Mouse (Mus musculus): ENCODE results near the gene Pla2g2c. TPM values are rescaled to one million over a fixed set of nuclear protein-coding genes. Genes with fewer than 3 reads are reported as not detected.

The Pla2g2c gene
- polyA plus RNA-seq, 1 experiment = not detected

DNA sequence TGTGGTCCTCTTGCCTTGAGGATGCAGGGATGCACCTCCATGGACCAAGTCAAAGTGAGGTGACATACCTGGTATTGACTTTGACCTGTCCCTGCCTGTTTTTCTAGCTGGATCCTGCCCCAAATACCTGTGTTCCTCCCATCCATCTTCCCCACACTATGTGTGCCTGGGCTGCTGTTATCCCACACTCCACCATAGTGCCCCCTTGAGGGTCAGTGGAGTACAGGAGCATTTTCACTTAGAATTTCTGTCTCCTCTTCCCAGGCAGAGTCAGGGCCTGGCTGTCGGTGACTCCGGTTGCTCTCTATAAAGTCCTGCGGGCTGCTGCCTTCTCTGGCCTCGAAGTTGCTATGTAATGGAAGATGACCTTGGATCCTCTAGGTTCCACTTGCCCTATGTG, 61.1 kb downstream of the Pla2g2c start:
- no peak overlapping the region for H3K27ac ChIP-seq (ENCODE audit: control insufficient read depth, insufficient read depth, low read depth, low read length, poor library complexity)
- TF ChIP-seq POLR2A (IDR thresholded peaks at IDR 0.05; ENCODE audit: borderline replicate concordance, control insufficient read depth, low read depth, low read length) (no peak), CTCF (IDR thresholded peaks at IDR 0.05; ENCODE audit: control insufficient read depth, insufficient read depth, low read length) (no peak)
- no peak overlapping the region for H3K4me3 ChIP-seq (replicated peaks; ENCODE audit: control insufficient read depth, low read depth, low read length)
- 35% methylated on average over 4 of the region's 4 CpGs for WGBS
- H3K4me1 ChIP-seq (ENCODE audit: control insufficient read depth, insufficient read depth, low read length) = no peaks in the 10 kb centered on the region

DNA sequence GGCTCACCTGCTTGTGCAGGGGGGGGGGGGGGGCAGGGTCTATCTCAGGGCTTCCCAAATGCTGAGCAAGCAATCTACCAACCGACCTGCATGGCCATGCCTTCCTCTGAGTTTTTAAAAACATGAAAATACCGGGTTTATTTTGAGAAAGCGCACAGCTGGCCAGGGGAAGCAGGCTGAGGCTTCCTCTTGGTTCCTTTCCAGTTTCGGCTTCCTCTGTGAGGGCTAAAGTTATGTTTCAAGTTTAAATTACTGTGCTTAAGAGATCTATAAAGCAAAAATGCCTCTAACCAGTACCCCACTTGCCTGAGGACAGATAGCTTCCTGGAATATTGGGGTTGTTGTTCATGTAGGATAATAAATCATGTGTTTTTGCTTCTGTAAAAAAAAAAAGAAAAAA, 61.5 kb downstream of the Pla2g2c start:
- Histone ChIP-seq H3K27ac (ENCODE audit: control insufficient read depth, insufficient read depth, low read depth, low read length, poor library complexity) (no peak overlapping the region), H3K4me3 (replicated peaks; ENCODE audit: control insufficient read depth, low read depth, low read length) (no peak overlapping the region), H3K4me1 (ENCODE audit: control insufficient read depth, insufficient read depth, low read length) (no peaks in the 10 kb centered on the region)
- WGBS = under 1% methylated on average over 4 of the region's 4 CpGs
- TF ChIP-seq POLR2A (IDR thresholded peaks at IDR 0.05; ENCODE audit: borderline replicate concordance, control insufficient read depth, low read depth, low read length) (no peak), CTCF (IDR thresholded peaks at IDR 0.05; ENCODE audit: control insufficient read depth, insufficient read depth, low read length) (no peak)

DNA sequence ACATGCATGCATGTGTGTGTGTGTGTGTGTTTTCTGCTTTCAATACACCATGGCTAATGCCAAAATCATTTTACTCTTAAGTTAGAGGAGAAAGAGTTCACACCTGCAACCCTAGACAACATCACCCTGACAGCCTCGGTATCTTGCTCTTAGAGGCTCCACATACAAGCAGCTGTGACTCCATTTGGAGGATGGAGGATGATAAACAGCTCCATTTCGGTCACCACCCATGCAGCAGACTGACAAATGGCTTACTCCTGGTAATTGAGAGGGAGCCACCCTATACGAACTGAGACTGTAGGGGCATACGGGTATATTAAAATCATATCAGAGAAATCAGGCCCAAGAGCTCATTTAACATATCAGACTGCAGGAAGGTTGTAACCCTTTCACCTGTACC, 63.8 kb downstream of the Pla2g2c start:
- 73% methylated on average over 4 of the region's 4 CpGs for WGBS
- TF ChIP-seq CTCF (IDR thresholded peaks at IDR 0.05; ENCODE audit: control insufficient read depth, insufficient read depth, low read length) = no peak
- no peak for TF ChIP-seq POLR2A (IDR thresholded peaks at IDR 0.05; ENCODE audit: borderline replicate concordance, control insufficient read depth, low read depth, low read length)
- H3K4me1 ChIP-seq (ENCODE audit: control insufficient read depth, insufficient read depth, low read length) = no peaks in the 10 kb centered on the region
- H3K4me3 ChIP-seq (replicated peaks; ENCODE audit: control insufficient read depth, low read depth, low read length) = no peak overlapping the region
- no peak overlapping the region for H3K27ac ChIP-seq (ENCODE audit: control insufficient read depth, insufficient read depth, low read depth, low read length, poor library complexity)

DNA sequence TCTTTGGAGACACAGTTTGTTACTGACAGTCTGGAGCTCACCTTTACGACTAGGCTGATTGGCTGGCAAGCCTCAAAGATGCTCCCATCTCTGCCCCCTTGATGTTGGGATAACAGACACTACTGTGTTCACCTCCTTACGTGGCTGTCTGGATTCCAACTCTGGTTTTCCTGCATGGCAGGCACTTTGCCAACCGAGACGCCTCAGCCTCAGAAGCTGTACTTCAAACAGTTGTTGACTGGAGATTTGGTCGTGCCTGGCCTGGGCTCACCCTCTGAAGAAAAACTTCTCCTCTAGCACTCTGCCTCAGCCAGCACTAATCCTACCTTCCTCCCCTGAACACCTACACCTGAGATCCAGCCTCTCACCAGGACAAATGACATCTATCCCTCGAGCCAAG, 66.9 kb downstream of the Pla2g2c start:
- 64% methylated on average over 6 of the region's 6 CpGs for WGBS

DNA sequence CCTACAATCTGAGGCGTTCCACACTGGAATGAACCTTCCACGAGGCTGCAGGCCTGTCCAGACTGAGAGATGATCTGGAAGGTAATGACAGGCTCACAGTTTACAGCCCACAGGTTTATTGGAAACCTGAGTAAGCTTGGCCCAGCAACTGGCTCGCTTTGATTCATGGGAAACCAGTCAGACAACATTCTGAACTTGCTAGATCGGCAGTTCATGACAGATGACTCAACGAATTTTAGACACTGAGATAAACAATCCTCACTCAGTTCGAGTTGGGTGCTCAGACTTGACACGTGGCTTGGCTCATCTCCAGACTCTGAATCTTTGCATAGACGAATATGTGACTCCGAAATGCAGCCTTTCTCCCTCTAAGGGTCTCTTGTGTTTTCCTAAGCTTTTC, 68.0 kb downstream of the Pla2g2c start:
- H3K4me3 ChIP-seq (replicated peaks; ENCODE audit: control insufficient read depth, low read depth, low read length) = no peak overlapping the region
- WGBS = 38% methylated on average over 9 of the region's 9 CpGs
- H3K27ac ChIP-seq (ENCODE audit: control insufficient read depth, insufficient read depth, low read depth, low read length, poor library complexity) = no peak overlapping the region
- TF ChIP-seq CTCF (IDR thresholded peaks at IDR 0.05; ENCODE audit: control insufficient read depth, insufficient read depth, low read length) (no peak), POLR2A (IDR thresholded peaks at IDR 0.05; ENCODE audit: borderline replicate concordance, control insufficient read depth, low read depth, low read length) (no peak)
- no peaks in the 10 kb centered on the region for H3K4me1 ChIP-seq (ENCODE audit: control insufficient read depth, insufficient read depth, low read length)

More for the DNA sequence above, 66.9 kb downstream of the Pla2g2c start:
- no peaks in the 10 kb centered on the region for H3K4me1 ChIP-seq (ENCODE audit: control insufficient read depth, insufficient read depth, low read length)
- H3K4me3 ChIP-seq (replicated peaks; ENCODE audit: control insufficient read depth, low read depth, low read length) = no peak overlapping the region
- TF ChIP-seq POLR2A (IDR thresholded peaks at IDR 0.05; ENCODE audit: borderline replicate concordance, control insufficient read depth, low read depth, low read length) (no peak), CTCF (IDR thresholded peaks at IDR 0.05; ENCODE audit: control insufficient read depth, insufficient read depth, low read length) (no peak)
- H3K27ac ChIP-seq (ENCODE audit: control insufficient read depth, insufficient read depth, low read depth, low read length, poor library complexity) = no peak overlapping the region

DNA sequence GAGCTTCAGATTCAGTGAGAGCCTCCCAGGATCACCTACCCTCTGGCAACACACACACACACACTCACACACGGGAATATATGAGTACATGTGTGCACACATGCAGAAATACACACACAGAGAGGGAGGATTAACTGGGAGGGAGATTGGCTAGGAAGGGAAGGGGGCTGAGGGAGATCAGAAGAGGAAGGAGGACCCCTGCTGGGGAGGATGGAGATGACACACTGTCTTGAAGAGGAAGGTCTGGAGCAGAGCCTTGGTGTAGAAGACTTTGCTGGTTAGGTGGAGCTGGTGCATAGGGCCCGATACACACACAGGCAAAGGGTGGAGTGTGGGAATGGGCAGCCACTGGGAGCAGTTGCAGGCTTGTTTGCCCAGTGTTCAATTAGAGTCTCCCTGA, 68.7 kb downstream of the Pla2g2c start:
- no peak for TF ChIP-seq CTCF (IDR thresholded peaks at IDR 0.05; ENCODE audit: control insufficient read depth, insufficient read depth, low read length)
- Histone ChIP-seq H3K4me1 (ENCODE audit: control insufficient read depth, insufficient read depth, low read length) (no peaks in the 10 kb centered on the region), H3K4me3 (replicated peaks; ENCODE audit: control insufficient read depth, low read depth, low read length) (no peak overlapping the region), H3K27ac (ENCODE audit: control insufficient read depth, insufficient read depth, low read depth, low read length, poor library complexity) (no peak overlapping the region)
- WGBS = 53% methylated on average over 2 of the region's 2 CpGs

DNA sequence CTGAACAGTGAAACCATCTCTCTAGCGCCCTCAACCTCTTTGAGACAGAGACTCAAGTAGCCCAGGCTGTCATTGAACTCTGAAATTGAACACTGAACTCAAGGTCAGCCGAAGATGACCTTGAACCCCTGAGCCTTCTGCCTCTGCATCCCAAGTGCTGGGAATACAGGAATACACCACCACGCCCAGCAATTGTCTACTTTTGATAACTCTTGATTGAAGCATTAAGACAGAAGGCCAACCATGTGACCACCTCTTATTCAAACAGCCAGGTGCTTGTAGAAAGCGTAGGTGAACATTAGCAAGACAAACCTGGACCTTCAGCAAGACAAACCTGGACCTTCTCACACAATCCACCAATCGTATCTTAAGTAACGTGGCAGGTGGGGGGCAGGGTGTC, 69.8 kb downstream of the Pla2g2c start:
- TF ChIP-seq CTCF (IDR thresholded peaks at IDR 0.05; ENCODE audit: control insufficient read depth, insufficient read depth, low read length) (no peak), POLR2A (IDR thresholded peaks at IDR 0.05; ENCODE audit: borderline replicate concordance, control insufficient read depth, low read depth, low read length) (no peak)
- WGBS = 74% methylated on average over 6 of the region's 6 CpGs
- no peak overlapping the region for H3K27ac ChIP-seq (ENCODE audit: control insufficient read depth, insufficient read depth, low read depth, low read length, poor library complexity)
- H3K4me3 ChIP-seq (replicated peaks; ENCODE audit: control insufficient read depth, low read depth, low read length) = no peak overlapping the region
- no peaks in the 10 kb centered on the region for H3K4me1 ChIP-seq (ENCODE audit: control insufficient read depth, insufficient read depth, low read length)

Other genes with a start within 250 kb of the Pla2g2c start
- gene Vwa5b1, start 88.9 kb upstream of the Pla2g2c start, polyA plus RNA-seq (2011; ENCODE audit: insufficient read depth, insufficient read length, low replicate concordance, missing spikeins) = not detected in 2 replicates
- gene Ubxn10, start 12.4 kb downstream of the Pla2g2c start, polyA plus RNA-seq (2011; ENCODE audit: insufficient read depth, insufficient read length, low replicate concordance, missing spikeins) = not detected in 2 replicates
- not detected in 2 replicates for gene Pla2g2f, start 32.8 kb downstream of the Pla2g2c start, polyA plus RNA-seq (2011; ENCODE audit: insufficient read depth, insufficient read length, low replicate concordance, missing spikeins)
- gene Pla2g2d, start 50.9 kb downstream of the Pla2g2c start, polyA plus RNA-seq (2011; ENCODE audit: insufficient read depth, insufficient read length, low replicate concordance, missing spikeins) = 0.75 and 1.1 TPM in 2 replicates
- gene Pla2g5, start 138.7 kb downstream of the Pla2g2c start, polyA plus RNA-seq (2011; ENCODE audit: insufficient read depth, insufficient read length, low replicate concordance, missing spikeins) = not detected in 2 replicates
- not detected in 2 replicates for gene Gm13030, start 149.2 kb downstream of the Pla2g2c start, polyA plus RNA-seq (2011; ENCODE audit: insufficient read depth, insufficient read length, low replicate concordance, missing spikeins)
- not detected in 2 replicates for gene Pla2g2e, start 153.2 kb downstream of the Pla2g2c start, polyA plus RNA-seq (2011; ENCODE audit: insufficient read depth, insufficient read length, low replicate concordance, missing spikeins)
- 2.9 and 6.3 TPM in 2 replicates for gene Otud3, start 189.2 kb downstream of the Pla2g2c start, polyA plus RNA-seq (2011; ENCODE audit: insufficient read depth, insufficient read length, low replicate concordance, missing spikeins)
- gene Rnf186, start 242.3 kb downstream of the Pla2g2c start, polyA plus RNA-seq (2011; ENCODE audit: insufficient read depth, insufficient read length, low replicate concordance, missing spikeins) = not detected in 2 replicates
- 2.7 and 6.0 TPM in 2 replicates for gene Tmco4, start 248.1 kb downstream of the Pla2g2c start, polyA plus RNA-seq (2011; ENCODE audit: insufficient read depth, insufficient read length, low replicate concordance, missing spikeins)